Mouse (Mus musculus) kidney, adult 8-10 months (tissue): ENCODE data around the gene Rnf225.
"Not testable (repeated sequence)": the region's sequence is repeated elsewhere in the genome, so short reads cannot be mapped to it uniquely, and the experiment has no call there.

Experiments used
- DNase-seq, 2 experiments: peaks; one replicate each; pipeline ENCODE4 v3.0.0; 2022

The Rnf225 gene

GRCm38 (mm10) chr7:12933615-12934140 lies 6.5 kb downstream of the Rnf225 start:
- no peak for DNase-seq

GRCm38 (mm10) chr7:12934808-12935207 lies 7.6 kb downstream of the Rnf225 start:
- DNase-seq, result no peak

GRCm38 (mm10) chr7:12937254-12937803 lies 10.1 kb downstream of the Rnf225 start:
- not testable (repeated sequence) for DNase-seq

GRCm38 (mm10) chr7:12940599-12940998 lies 13.4 kb downstream of the Rnf225 start:
- DNase-seq, result no peak

GRCm38 (mm10) chr7:12943488-12943887 lies 16.3 kb downstream of the Rnf225 start:
- no peak for DNase-seq

- DNase-seq, result peak; percentile 95 to 97
Observed at GRCm38 (mm10) chr7:12949032-12949871, 22.0 kb downstream of the Rnf225 start.

- DNase-seq, result no peak
Observed at GRCm38 (mm10) chr7:12949872-12950229, 22.6 kb downstream of the Rnf225 start.

GRCm38 (mm10) chr7:12954896-12955295 lies 27.7 kb downstream of the Rnf225 start:
- DNase-seq, result no peak

- no peak for DNase-seq
Observed at GRCm38 (mm10) chr7:12957511-12957910, 30.3 kb downstream of the Rnf225 start.

GRCm38 (mm10) chr7:12958948-12959347 lies 31.7 kb downstream of the Rnf225 start:
- no peak for DNase-seq

GRCm38 (mm10) chr7:12959718-12960117 lies 32.5 kb downstream of the Rnf225 start:
- no peak for DNase-seq

- DNase-seq, result peak; percentile 45 to 49
Observed at GRCm38 (mm10) chr7:12961511-12962141, 34.4 kb downstream of the Rnf225 start.

GRCm38 (mm10) chr7:12965678-12966091 lies 38.5 kb downstream of the Rnf225 start, which contains the start of gene Zfp324:
Zfp324 (plus strand) TSS chr7:12965838.
- peak; percentile 90 to 92 for DNase-seq

GRCm38 (mm10) chr7:12966104-12966845 lies 39.1 kb downstream of the Rnf225 start:
- peak; percentile 57 to 60 for DNase-seq

- no peak for DNase-seq
Observed at GRCm38 (mm10) chr7:12970906-12971305, 43.7 kb downstream of the Rnf225 start.

GRCm38 (mm10) chr7:12977682-12978389 lies 50.6 kb downstream of the Rnf225 start, which contains the start of gene Zfp446:
Zfp446 (plus strand) TSS chr7:12977848.
- DNase-seq, result peak; percentile 98 to 99

- peak in 1 of 2 experiments; percentile 16 for DNase-seq
Observed at GRCm38 (mm10) chr7:12978931-12979722, 51.9 kb downstream of the Rnf225 start.

GRCm38 (mm10) chr7:12979776-12980175 lies 52.6 kb downstream of the Rnf225 start:
- DNase-seq, result no peak

- DNase-seq, result no peak
Observed at GRCm38 (mm10) chr7:12980291-12980690, 53.1 kb downstream of the Rnf225 start.
